Mouse (Mus musculus) heart, adult 11 months (tissue): ENCODE data around the gene Sptssb.

Source experiments
- DNase-seq: peaks from one replicate; pipeline ENCODE4 v3.0.0; 2022

Gene Sptssb

GRCm38 (mm10) chr3:69859858-69860588 lies at the start of gene Sptssb:
Gene Sptssb, minus strand, starts transcription at chr3:69859940.
- DNase-seq, result no peak

DNA sequence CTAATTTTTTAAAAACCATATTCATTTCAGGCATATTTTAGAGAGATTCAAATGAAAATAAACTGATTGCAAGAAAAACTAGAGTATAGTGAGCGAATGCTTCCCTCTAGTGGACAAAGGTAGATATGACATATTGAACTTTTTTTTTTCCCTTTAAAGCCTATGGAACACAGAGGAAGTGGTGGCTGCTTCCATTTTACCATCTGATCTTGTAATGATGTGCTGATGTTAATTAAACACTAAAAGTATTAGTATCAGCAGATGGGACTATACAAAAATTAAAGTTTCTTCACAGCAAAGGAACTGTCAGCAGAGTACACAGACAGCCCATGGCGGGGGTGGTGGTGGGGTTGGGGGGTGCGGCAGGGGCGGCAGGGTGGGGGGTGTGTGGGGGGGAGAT lies 48.3 kb upstream of the Sptssb start:
- peak; percentile 9 for DNase-seq

DNA sequence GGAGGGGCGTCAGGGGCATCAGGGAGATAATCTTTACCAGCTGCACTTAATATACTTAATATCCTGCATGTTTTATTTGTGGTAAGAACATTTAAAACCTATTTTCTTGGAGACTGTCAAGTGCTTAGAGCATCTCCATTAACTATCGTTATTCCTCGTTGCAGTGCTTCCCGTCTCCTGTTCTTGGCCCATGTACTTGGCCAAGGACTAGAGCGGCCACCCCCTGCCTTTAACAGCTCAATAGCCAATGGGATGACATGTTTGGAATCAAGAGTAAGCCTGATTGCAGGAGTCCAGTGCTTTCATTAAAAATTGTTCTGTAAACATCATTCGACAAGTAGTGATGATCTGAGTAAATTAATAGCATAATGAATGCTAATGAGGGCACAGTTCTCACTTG lies 47.8 kb upstream of the Sptssb start:
- DNase-seq, result peak; percentile 19

- DNase-seq, result no peak
Measured at GRCm38 (mm10) chr3:69902787-69903477, 43.2 kb upstream of the Sptssb start.

DNA sequence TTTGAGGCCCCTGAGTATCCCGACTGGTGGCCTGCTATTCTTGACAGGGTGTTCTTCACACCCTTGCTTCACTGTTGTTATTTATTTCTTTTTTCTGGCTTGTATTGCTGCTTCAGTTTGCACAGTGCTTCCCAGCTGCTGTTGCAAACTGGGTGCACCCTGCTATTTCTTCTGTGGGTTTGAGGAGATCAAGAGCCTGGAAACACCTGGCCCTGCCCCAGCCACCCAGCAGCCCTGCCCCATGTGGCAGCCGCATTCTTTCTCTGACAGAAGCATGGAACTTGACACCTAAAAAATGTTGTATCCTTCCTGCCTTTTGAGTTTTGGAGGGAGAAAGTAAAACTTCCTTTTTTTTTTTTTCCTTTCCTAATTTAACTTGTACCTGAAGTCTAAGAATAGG lies 42.6 kb upstream of the Sptssb start:
- DNase-seq, result no peak

- no peak for DNase-seq
Measured at GRCm38 (mm10) chr3:69901874-69902381, 42.2 kb upstream of the Sptssb start.

DNA sequence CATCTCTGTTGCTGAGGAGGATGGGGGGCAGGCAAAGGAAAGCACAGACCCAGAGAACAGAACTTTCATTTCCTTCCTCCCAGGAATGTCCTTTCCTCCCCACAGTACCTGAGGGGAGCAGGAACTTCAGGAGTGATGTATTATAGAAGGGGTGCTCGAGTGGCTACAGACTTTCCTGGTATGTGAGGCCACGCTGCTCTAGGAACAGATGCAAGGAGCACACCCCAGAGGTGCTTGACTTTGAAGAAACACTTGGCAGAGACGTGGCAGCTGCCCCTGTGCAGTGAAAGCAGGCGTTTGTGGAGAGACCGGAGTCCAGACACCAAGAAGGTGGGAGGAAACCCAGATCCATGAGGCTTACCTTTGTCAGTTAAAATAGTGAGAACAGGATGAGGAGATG lies 40.6 kb upstream of the Sptssb start:
- DNase-seq, result no peak

GRCm38 (mm10) chr3:69897917-69898594 lies 38.3 kb upstream of the Sptssb start:
- peak; percentile 80 for DNase-seq

DNA sequence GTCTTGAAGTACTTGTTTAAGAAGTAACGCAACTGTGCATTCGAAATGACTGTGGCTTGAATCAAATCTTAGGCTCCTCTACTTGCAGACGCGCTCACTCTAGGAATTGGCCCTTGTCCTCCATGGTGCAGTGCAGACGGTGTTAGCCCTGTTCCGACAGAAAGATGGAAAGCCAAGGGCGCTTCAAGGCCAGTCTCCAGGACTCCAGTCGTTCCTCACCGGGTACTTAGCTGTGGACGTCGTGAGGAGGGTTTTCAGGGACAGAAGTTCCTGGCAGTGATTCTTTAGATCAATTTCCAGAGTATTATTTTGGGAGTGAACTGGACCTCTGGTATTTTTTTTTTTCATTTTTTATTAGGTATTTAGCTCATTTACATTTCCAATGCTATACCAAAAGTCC lies 35.8 kb upstream of the Sptssb start:
- DNase-seq, result no peak

- peak; percentile 73 for DNase-seq
Measured at GRCm38 (mm10) chr3:69892187-69893094, 32.7 kb upstream of the Sptssb start.

GRCm38 (mm10) chr3:69885866-69886265 lies 26.1 kb upstream of the Sptssb start:
- no peak for DNase-seq

- peak; percentile 55 for DNase-seq
Measured at GRCm38 (mm10) chr3:69883710-69884109, 24.0 kb upstream of the Sptssb start.

GRCm38 (mm10) chr3:69877538-69877937 lies 17.8 kb upstream of the Sptssb start:
- no peak for DNase-seq

- peak; percentile 63 for DNase-seq
Measured at GRCm38 (mm10) chr3:69874721-69875120, 15.0 kb upstream of the Sptssb start.

DNA sequence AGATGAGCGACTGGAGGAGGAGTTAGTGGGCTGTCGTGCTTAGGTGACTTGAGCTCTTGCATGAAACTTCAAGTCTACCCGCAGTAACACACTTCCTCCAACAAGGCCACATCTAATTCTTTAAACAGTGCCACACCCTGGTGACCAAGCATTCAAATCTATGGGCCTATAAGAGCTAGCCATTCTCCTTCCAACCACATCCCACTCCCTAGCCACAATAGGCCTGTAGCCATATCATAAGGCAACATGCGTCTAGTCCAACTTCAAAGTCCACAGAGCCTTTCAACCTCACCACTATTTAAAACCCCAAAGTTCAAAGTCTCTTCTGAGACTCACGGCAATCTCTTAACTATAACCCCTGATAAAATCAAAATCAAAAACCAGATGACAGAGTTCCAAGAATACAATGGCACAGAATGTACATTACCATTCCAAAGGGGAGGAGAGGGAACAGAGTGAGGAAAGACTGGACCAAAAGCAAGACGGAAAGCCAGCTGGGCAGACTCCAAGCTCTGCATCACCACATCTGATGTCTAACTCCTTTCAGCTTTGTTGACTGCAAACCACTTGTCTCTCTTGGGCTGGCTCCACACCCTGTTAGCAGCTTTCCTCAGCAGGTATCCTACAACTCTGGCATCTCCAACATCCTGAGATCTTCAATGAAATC lies 13.1 kb upstream of the Sptssb start:
- peak; percentile 25 for DNase-seq

- DNase-seq, result peak; percentile 62
Measured at GRCm38 (mm10) chr3:69871174-69871573, 11.4 kb upstream of the Sptssb start.

DNA sequence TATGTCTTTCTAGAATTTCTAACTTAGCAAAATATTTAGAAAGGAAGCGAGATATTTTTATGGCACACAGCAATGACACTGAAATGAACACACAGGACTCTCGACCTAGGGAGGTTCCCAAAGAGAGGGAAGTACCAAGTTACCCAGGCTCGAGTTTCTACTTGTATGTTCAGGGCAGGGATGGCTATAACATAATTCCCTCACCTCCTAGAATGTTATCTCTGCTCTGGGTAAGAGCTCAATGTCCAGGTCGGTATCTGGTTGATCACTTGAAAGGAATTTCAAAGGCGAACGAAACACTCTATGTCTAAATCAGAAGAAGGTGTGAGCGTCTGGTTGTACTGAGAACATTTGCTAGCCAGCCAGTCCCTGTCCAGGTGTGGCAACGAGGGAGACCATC lies 10.0 kb upstream of the Sptssb start:
- DNase-seq, result no peak

- no peak for DNase-seq
Measured at GRCm38 (mm10) chr3:69861789-69862395, 2.2 kb upstream of the Sptssb start.

DNA sequence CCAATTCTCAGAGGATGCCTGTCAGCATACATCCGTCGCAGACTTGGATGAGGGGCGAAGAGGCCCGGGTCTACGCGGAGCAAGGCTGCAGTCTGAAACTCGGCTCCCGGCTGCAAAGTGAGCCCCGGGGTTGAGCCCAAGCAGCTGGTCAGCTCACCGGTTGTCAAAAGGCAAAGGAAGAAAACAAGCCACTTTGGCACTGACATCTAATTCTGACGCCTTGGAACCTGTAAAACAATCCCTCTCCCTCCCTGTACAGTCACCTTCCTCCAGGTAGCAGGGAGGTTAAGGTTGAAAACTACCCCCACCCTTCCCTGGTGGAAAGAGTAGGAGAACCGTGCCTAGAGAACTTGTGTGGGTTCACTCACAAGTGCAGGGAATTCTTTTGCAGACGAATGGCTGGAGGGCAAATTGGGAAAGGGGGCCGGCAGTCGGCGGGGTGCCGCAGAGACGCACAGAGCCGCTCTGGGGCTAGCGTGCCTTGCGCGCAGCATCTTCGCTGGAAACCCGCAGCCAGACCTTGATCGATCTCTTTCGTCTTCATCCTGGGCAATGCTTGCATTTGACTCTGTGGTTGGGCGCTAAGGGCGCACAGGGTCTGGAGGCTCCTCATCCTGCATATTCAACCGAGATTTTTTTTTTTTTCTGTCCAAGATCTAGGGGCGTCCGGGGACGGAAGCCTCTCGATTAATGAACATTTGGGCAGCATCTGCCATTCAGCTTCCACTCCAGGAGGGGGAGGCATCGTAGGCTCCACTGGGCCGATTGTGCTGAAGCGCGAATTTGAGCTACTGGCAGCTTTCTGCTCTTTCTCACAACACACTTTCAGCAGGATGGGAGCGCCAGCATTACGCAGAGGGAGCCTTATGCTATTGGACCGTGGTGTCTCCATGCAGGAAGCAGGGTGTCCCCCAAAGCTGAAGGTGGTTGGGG lies 1.1 kb upstream of the Sptssb start:
- DNase-seq, result no peak

DNA sequence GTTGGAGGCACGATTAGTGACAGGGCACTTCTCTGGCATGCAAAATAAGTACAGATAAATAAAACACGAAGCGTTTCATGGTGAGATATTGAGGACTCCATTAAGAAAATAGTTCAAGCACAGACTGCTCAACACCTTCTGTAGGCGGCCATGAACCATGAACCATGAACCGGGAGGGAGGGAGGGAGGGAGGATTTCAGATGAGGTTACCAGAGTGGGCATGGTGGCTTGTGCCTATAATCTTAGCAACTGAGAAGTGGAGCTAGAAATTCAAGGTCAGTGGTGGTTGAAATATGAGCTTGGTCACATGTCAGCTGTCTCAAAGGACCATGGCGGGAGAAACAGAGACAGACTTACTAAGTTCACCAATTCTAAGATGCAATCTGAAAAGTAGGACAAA lies 20.3 kb downstream of the Sptssb start:
- DNase-seq, result peak; percentile 49
